Mouse (Mus musculus) left cerebral cortex, postnatal 14 days (tissue): Measurements from ENCODE around the gene Hrh3. TPM values are rescaled to one million over a fixed set of nuclear protein-coding genes. Genes with fewer than 3 reads are reported as not detected.

Source experiments
- DNase-seq, 2 experiments: peaks; one replicate each; pipeline ENCODE4 v3.0.0; 2021 to 2022; ENCODE audit warnings: low spot score in 2 of 2, mixed read lengths in 1 of 2
- intact Hi-C: fragments of 180-260 bp; cut with DNase I; formaldehyde crosslinking; loops from one replicate; pipeline ENCODE4 v1.15.1; 2025
- long read RNA-seq, 2 experiments: library from polyadenylated mRNA; stranded (forward); transcript quantifications; one replicate each; pipeline ENCODE4 v2.0.0; 2021
- total RNA-seq, 2 experiments: library from RNA; stranded (reverse); gene quantifications; 2 replicates each; pipeline ENCODE4 v1.2.3; 2021

The Hrh3 gene
- 10 to 100 TPM; 65.4 to 73.5 TPM for total RNA-seq
- long read RNA-seq, experiment 1, transcript Hrh3-201 (3 exons, 2,706 nt) = minor isoform, 27 of 84 reads
- long read RNA-seq, experiment 1, transcript Hrh3-207 (3 exons, 1,574 nt) = major isoform, 29 of 84 reads
- long read RNA-seq, experiment 1, partial matches to known transcripts = 1 of 84 reads
- long read RNA-seq, experiment 1, other reads (novel, unspliced or antisense) = 26 of 84 reads
- long read RNA-seq, experiment 2, transcript Hrh3-201 (3 exons, 2,706 nt) = minor isoform, 28 of 90 reads
- long read RNA-seq, experiment 2, transcript Hrh3-207 (3 exons, 1,574 nt) = major isoform, 38 of 90 reads
- long read RNA-seq, experiment 2, partial matches to known transcripts = 1 of 90 reads
- long read RNA-seq, experiment 2, other reads (novel, unspliced or antisense) = 20 of 90 reads

DNA sequence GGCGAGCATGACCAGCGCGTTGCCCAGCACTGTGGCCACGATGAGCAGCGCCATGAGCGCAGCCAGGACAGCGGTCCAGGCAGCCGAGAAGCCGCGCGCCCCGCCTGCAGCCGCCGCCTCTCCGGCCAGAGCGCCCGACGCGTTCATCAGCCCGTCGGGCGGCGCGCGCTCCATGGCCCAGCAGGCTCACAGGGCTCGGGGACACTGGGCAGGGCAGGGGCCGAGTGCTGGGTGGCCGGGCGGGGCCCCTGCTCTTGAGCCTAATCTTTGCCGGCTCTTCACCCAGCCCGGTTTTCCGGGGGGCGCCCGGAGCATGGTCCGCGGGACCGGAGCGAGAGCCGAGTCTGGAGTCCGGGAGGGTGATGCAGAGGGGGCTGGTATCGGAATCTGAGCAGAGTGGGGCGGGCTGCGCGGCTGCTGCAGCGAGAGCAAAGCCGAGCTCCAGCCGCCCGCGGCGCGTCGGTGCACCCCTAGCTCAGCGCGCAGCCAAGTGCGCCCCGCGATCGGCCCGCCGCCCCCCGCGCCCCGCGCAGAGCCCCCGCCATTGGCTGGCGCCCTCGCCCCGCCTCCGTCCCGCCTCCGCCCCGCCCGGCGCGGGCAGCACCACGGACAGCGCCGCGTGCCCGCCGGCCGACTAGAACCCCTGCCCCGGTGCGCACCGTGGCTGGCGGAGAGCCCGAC is at the start of gene Hrh3:
Gene Hrh3, minus strand, starts transcription at position 511 of the 681 bp plus-strand sequence.
- intact Hi-C loops = no loop called here

GRCm38 (mm10) chr2:180148551-180148950 is 44.3 kb upstream of the Hrh3 start:
- DNase-seq = no peak
- intact Hi-C loops = no loop called here

More for the DNA sequence above, at the start of gene Hrh3:
- peak in 1 of 2 experiments; percentile 75 for DNase-seq

DNA sequence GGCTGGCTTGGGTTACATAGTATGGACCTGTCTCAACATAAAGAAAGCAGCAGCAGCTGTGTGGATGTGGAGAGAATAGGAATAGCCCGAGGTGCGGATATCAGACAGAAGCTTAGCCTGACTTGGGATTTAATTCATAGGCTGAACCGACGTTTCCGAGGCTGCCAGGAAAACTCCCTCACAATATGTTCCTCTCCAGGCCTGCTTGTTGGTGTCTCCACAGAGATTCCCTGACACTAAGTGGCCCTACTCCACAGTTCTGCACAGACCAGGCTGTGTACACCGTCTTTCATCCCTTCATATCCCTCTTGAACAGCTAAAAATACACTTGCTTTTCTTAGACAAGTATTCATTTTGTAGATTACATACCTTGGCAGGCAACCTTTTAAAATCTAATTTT is 43.1 kb upstream of the Hrh3 start:
- DNase-seq = peak; percentile 28 to 49
- intact Hi-C loops = no loop called here

DNA sequence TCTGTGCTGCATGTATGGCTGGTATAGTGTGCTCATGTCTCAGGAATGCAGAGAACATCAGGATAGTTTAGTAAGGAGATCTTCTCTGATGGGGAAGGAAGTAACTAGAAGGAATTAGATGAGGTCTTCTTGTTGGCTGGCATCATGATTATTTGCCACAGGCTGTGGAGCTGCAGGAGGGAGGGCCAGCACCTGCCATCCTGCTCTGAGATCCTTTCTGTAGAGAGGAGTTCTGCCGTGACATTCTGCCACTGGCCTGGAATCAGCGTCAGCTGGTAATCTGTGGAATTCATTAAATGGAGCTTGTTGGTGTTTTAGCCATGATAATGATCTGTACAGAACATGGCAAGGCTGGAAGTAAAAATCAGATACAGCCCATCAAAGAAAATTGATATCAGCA is 41.8 kb upstream of the Hrh3 start:
- intact Hi-C loops = no loop called here
- DNase-seq = no peak

DNA sequence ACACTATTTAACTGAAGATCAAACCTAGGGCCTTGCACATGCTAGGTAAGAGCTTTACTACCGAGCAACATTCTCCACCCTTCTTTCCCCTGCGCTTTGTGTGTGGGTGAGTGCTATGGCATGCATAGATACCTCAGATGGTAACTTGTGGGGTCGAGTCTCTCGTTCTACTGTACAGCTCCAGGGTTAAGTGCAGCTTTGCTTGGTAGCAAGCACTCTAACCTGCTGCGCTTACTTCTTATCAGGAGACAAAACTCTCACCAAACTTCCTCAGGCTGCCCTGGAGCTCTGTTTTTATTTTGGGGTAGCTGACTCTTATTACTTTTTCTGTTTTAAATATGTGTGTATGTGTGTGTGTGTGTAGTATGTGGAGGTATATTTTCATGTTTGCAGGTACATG is 31.1 kb upstream of the Hrh3 start:
- intact Hi-C loops = no loop called here
- no peak for DNase-seq

DNA sequence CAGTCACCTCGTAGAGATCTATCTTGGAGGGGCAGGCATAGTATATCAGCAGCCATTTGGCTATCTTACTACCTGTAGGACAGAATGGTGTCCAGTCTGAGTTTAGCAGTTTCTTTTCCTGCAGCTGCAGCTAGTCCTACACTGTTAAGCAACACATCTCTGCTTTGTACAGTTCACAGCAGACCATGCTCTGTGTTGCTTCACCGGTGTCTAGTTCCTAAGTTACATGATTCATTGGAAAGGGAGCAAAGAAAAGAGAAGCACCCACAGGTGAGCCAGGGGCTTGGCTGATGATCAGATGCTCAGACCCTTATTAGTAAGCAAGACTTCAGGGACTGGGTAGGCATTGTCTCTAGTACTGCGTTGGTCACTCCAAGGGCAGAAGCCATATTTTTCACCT is 29.6 kb upstream of the Hrh3 start:
- intact Hi-C loops = no loop called here
- DNase-seq = no peak

GRCm38 (mm10) chr2:180133231-180133630 is 28.9 kb upstream of the Hrh3 start:
- no peak for DNase-seq
- intact Hi-C loops = no loop called here

GRCm38 (mm10) chr2:180127675-180128074 is 23.4 kb upstream of the Hrh3 start:
- DNase-seq = no peak
- intact Hi-C loops = no loop called here

GRCm38 (mm10) chr2:180126195-180126594 is 21.9 kb upstream of the Hrh3 start:
- DNase-seq = no peak
- intact Hi-C loops = no loop called here

DNA sequence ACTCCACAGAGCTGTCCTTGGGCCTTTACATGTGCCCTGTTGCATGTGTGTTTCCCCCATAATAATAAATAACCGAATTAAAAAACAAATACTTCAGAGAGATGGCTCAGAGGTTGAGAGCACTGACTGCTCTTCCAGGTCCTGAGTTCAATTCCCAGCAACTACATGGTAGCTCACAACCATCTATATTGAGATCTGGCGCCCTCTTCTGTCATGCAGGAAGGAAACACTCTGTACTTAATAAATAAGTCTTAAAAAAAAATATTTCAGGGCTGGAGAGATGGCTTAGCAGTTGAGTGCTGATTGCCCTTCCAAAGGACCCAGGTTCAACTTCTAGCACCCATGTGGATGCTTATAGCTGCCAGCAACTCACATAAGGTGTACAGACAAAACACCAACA is 19.9 kb upstream of the Hrh3 start:
- intact Hi-C loops = no loop called here
- no peak for DNase-seq

- no peak for DNase-seq
- intact Hi-C loops = no loop called here
Measured at GRCm38 (mm10) chr2:180120292-180120761, 16.0 kb upstream of the Hrh3 start.

- DNase-seq = no peak
- intact Hi-C loops = loop anchor here (5.0 kb wide), 1 partner anchor 47 kb away; the partner anchor contains the start of gene Mtg2
Measured at GRCm38 (mm10) chr2:180119439-180120291, 15.4 kb upstream of the Hrh3 start.

GRCm38 (mm10) chr2:180118661-180119438 is 14.6 kb upstream of the Hrh3 start, which contains the start of gene Osbpl2:
Gene Osbpl2 (plus strand): TSS chr2:180119306.
- peak; percentile 99 for DNase-seq
- intact Hi-C loops = loop anchor here (5.0 kb wide), 1 partner anchor 47 kb away; the partner anchor contains the start of gene Mtg2

- DNase-seq = peak; percentile 71 to 82
- intact Hi-C loops = loop anchor here (5.0 kb wide), 1 partner anchor 45 kb away; the partner anchor contains the start of gene Mtg2
Measured at GRCm38 (mm10) chr2:180117485-180118194, 13.4 kb upstream of the Hrh3 start.

GRCm38 (mm10) chr2:180116741-180117484 is 12.6 kb upstream of the Hrh3 start:
- intact Hi-C loops = loop anchor here (5.0 kb wide), 1 partner anchor 45 kb away; the partner anchor contains the start of gene Mtg2
- DNase-seq = no peak

DNA sequence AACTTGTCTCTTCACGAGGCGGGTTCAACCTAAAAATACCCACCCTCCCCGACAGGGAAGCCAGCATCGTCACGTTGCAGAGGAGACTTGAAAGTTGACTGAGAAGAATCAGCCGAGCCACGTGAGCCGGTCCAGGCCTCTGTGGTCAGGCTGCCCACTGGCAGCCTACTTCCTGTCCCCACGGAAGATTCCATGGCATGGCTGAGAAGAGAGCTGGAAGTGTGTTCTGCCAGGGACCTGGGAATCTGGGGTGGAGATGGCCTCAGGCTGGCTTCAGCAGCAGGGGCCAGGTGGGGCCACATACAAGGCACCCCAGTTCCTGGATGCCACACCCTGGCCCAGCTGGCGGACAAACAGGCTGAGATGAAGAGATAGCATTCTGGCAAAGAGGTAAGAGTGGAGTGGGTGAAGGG is 11.8 kb upstream of the Hrh3 start:
- intact Hi-C loops = loop anchor here (5.0 kb wide), 1 partner anchor 44 kb away; the partner anchor contains the start of gene Mtg2
- DNase-seq = no peak

DNA sequence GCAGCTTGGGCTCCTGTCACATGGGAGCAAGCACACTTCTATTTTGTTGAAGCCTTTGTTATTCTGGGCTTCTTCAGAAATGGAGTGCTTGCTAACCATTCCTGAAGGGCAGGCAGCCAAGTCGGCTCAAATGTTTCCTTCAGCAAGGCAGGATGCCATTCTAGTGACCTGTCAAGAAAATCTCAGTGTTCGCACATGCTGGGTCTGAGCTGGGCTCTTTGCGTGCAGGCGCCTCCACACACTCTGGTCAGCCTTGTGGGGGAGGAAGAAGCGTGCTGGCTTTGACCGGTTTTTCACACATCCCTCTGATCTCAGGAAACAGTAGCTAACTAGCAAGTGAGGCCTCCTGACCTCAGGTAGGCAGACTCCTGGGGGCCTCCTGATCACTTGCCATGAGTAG is 11.0 kb upstream of the Hrh3 start:
- intact Hi-C loops = loop anchor here (5.0 kb wide), 1 partner anchor 43 kb away; the partner anchor contains the start of gene Mtg2
- peak in 1 of 2 experiments; percentile 76 for DNase-seq
